Mouse (Mus musculus): Measurements from ENCODE around the gene Tnfaip8l1. TPM values are rescaled to one million over a fixed set of nuclear protein-coding genes. Genes with fewer than 3 reads are reported as not detected.

The Tnfaip8l1 gene
- polyA plus RNA-seq, 1 experiment from 2014 or later, result 10.4 TPM

DNA sequence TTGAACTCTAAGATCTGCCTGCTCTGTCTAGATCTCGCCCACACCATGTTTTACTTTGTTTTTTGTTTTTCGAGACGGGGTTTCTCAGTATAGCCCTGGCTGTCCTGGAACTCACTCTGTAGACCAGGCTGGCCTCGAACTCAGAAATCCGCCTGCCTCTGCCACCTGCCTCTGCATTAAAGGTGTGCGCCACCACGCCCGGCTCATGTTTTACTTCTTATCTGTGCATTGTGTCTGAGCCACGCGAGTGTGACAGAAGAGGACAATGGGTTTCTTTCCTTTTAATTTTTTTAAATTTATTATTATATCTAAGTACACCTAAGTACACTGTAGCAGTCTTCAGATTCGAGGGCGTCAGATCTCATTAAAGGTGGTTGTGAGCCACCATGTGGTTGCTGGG, 57.0 kb downstream of the Tnfaip8l1 start:
- no peaks in the 10 kb centered on the region for H3K27me3 ChIP-seq (ENCODE audit: insufficient read depth, poor library complexity, severe bottlenecking)
- peak overlapping the region; percentile 95 for H3K4me3 ChIP-seq
- H3K36me3 ChIP-seq, result peaks cover 17% of the 10 kb centered on the region
- no peak for DNase-seq (ENCODE audit: low spot score)
- 46% methylated on average over 12 of the region's 12 CpGs for WGBS
- H3K9me3 ChIP-seq, result no peaks in the 10 kb centered on the region
- peaks cover 36% of the 10 kb centered on the region for H3K4me1 ChIP-seq (replicated peaks)
- H3K27ac ChIP-seq, result peak overlapping the region; percentile 95

DNA sequence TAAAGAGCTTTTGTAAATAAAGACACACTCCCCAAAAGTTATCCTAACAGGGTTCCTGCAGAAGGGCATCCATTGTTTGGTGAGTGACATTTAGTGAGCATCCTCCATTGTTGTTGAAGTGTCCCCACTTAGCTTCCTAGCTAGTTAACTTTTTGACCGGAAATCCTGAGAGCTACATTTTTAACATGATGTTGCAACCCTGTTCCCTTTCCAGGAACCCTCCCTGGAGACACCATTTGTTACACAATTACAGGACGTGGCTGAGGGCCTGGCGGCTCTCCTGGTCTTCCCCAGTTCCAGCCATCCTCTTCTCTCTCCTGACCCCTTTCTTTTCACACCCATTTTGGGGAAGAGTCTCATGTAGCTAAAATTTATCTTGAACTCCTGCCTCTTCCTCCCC, 57.5 kb downstream of the Tnfaip8l1 start:
- peaks cover 36% of the 10 kb centered on the region for H3K4me1 ChIP-seq (replicated peaks)
- H3K4me3 ChIP-seq, result peak overlapping the region; percentile 95; the same call in 1 of the 2 replicates
- no peak overlapping the region for H3K27ac ChIP-seq
- peaks cover 14% of the 10 kb centered on the region for H3K36me3 ChIP-seq
- no peaks in the 10 kb centered on the region for H3K27me3 ChIP-seq (ENCODE audit: insufficient read depth, poor library complexity, severe bottlenecking)
- WGBS, result 75% methylated on average over 3 of the region's 3 CpGs
- no peak for DNase-seq (ENCODE audit: low spot score)
- no peaks in the 10 kb centered on the region for H3K9me3 ChIP-seq

Other genes with a start within 250 kb of the Tnfaip8l1 start
- 4.6 and 5.6 TPM in 2 replicates for gene Zfp119b, start 213.0 kb upstream of the Tnfaip8l1 start, polyA plus RNA-seq (2016; fragmentation: Nextera tagmentation; extraction: Ambion mirVana)
- 1.9 and 2.8 TPM in 2 replicates for gene Ebi3, start 209.8 kb upstream of the Tnfaip8l1 start, polyA plus RNA-seq (2016; fragmentation: Nextera tagmentation; extraction: Ambion mirVana)
- gene Yju2, start 203.4 kb upstream of the Tnfaip8l1 start, polyA plus RNA-seq (2016; fragmentation: Nextera tagmentation; extraction: Ambion mirVana), result 28.5 and 31.3 TPM in 2 replicates
- 52.0 and 105 TPM in 2 replicates for gene Shd, start 192.0 kb upstream of the Tnfaip8l1 start, polyA plus RNA-seq (2016; fragmentation: Nextera tagmentation; extraction: Ambion mirVana)
- 67.6 and 99.5 TPM in 2 replicates for gene Fsd1, start 176.0 kb upstream of the Tnfaip8l1 start, polyA plus RNA-seq (2016; fragmentation: Nextera tagmentation; extraction: Ambion mirVana)
- gene Stap2, start 156.9 kb upstream of the Tnfaip8l1 start, polyA plus RNA-seq (2016; fragmentation: Nextera tagmentation; extraction: Ambion mirVana), result 6.0 and 8.3 TPM in 2 replicates
- 131 and 177 TPM in 2 replicates for gene Mpnd, start 156.8 kb upstream of the Tnfaip8l1 start, polyA plus RNA-seq (2016; fragmentation: Nextera tagmentation; extraction: Ambion mirVana)
- 161 and 163 TPM in 2 replicates for gene Sh3gl1, start 125.8 kb upstream of the Tnfaip8l1 start, polyA plus RNA-seq (2016; fragmentation: Nextera tagmentation; extraction: Ambion mirVana)
- gene Chaf1a, start 122.0 kb upstream of the Tnfaip8l1 start, polyA plus RNA-seq (2016; fragmentation: Nextera tagmentation; extraction: Ambion mirVana), result 35.3 and 46.0 TPM in 2 replicates
- 38.7 and 52.7 TPM in 2 replicates for gene Ubxn6, start 87.4 kb upstream of the Tnfaip8l1 start, polyA plus RNA-seq (2016; fragmentation: Nextera tagmentation; extraction: Ambion mirVana)
- gene Hdgfl2, start 82.8 kb upstream of the Tnfaip8l1 start, polyA plus RNA-seq (2016; fragmentation: Nextera tagmentation; extraction: Ambion mirVana), result 186 and 190 TPM in 2 replicates
- 0.04 and 0.06 TPM in 2 replicates for gene Plin4, start 52.7 kb upstream of the Tnfaip8l1 start, polyA plus RNA-seq (2016; fragmentation: Nextera tagmentation; extraction: Ambion mirVana)
- 0.39 and 0.42 TPM in 2 replicates for gene Plin5, start 44.9 kb upstream of the Tnfaip8l1 start, polyA plus RNA-seq (2016; fragmentation: Nextera tagmentation; extraction: Ambion mirVana)
- gene Lrg1, start 40.5 kb upstream of the Tnfaip8l1 start, polyA plus RNA-seq (2016; fragmentation: Nextera tagmentation; extraction: Ambion mirVana), result not detected in 2 replicates
- gene Sema6b, start 22.1 kb upstream of the Tnfaip8l1 start, polyA plus RNA-seq (2016; fragmentation: Nextera tagmentation; extraction: Ambion mirVana), result 2.3 and 3.8 TPM in 2 replicates
- gene Mydgf, start 21.4 kb downstream of the Tnfaip8l1 start, polyA plus RNA-seq (2016; fragmentation: Nextera tagmentation; extraction: Ambion mirVana), result 70.5 and 80.6 TPM in 2 replicates
- 43.0 and 52.3 TPM in 2 replicates for gene Dpp9, start 56.4 kb downstream of the Tnfaip8l1 start, polyA plus RNA-seq (2016; fragmentation: Nextera tagmentation; extraction: Ambion mirVana)
- gene Fem1a, start 94.3 kb downstream of the Tnfaip8l1 start, polyA plus RNA-seq (2016; fragmentation: Nextera tagmentation; extraction: Ambion mirVana), result 13.3 and 15.5 TPM in 2 replicates
- 2.4 and 2.6 TPM in 2 replicates for gene Ticam1, start 114.3 kb downstream of the Tnfaip8l1 start, polyA plus RNA-seq (2016; fragmentation: Nextera tagmentation; extraction: Ambion mirVana)
- gene Plin3, start 130.4 kb downstream of the Tnfaip8l1 start, polyA plus RNA-seq (2016; fragmentation: Nextera tagmentation; extraction: Ambion mirVana), result 50.9 and 61.6 TPM in 2 replicates
- not detected in 2 replicates for gene Arrdc5, start 137.8 kb downstream of the Tnfaip8l1 start, polyA plus RNA-seq (2016; fragmentation: Nextera tagmentation; extraction: Ambion mirVana)
- 196 and 300 TPM in 2 replicates for gene Uhrf1, start 140.8 kb downstream of the Tnfaip8l1 start, polyA plus RNA-seq (2016; fragmentation: Nextera tagmentation; extraction: Ambion mirVana)
- 51.5 and 65.8 TPM in 2 replicates for gene Kdm4b, start 163.6 kb downstream of the Tnfaip8l1 start, polyA plus RNA-seq (2016; fragmentation: Nextera tagmentation; extraction: Ambion mirVana)